ENCODE assay signal across 13 mouse cellular contexts in the genomic region with DNA sequence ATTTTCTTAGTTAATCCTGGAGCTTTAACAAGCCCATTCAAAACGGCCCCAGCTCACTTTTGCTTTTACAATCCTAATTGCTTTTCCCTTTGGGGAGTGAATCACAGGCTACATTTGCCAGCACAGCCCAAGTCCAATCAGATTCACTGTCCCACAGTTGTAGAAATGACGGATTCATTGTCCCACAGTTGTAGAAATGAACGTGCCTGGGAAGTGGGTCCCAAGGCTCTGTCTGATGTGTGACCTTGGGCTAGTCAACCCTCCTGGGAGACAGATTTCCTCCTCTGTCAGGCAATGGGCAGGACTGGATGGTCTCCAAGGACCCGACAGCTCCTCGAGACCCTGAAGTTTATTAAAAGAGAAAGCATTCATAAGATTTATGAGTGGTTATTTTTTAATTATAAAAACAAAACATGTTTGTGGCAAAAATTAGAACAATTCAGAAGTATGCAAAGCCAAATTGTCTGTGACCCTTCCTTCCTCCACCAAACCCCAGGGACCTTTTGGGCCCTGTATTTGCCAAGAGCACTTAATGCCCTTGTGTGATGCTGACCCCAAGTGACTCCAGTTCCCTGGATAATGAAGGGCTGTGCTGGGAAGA.
A peak's percentile ranks its signal among the peaks of the same experiment; 100 is the strongest.
DNase-seq lines count a peak whose midpoint lies in the region; ATAC-seq and TF ChIP-seq lines count a peak whose summit lies in the region.
"Had no signal": no experiment of that assay in that cellular context is flagged by ENCODE, and none has a peak within 500 bp of the region (broad histone marks: within the 10 kb centered on the region; RNA-seq: fewer than 3 reads in every experiment).

No protein-coding gene starts in this region.

- no peaks in the 10 kb centered on the region for H3K27me3 ChIP-seq in heart, embryonic 12.5 days (replicated peaks)
- H3K27me3 ChIP-seq in kidney, postnatal 0 days (ENCODE audit: insufficient read depth, low read length): no peaks in the 10 kb centered on the region
- H3K27me3 ChIP-seq: embryonic facial prominence, embryonic 12.5 days; liver, embryonic 15.5 days had no signal

- ATAC-seq in heart, embryonic 12.5 days (ENCODE audit: insufficient number of reproducible peaks, low FRiP score): no peak
- no peak for ATAC-seq in kidney, postnatal 0 days (replicated peaks; ENCODE audit: low FRiP score, low read depth)
- ATAC-seq: intestine, postnatal 0 days had no signal

- 63% methylated on average over 5 of the region's 5 CpGs for WGBS in heart, embryonic 12.5 days
- 43% methylated on average over 5 of the region's 5 CpGs for WGBS in kidney, postnatal 0 days

- peaks cover 26% of the 10 kb centered on the region for H3K4me1 ChIP-seq in heart, embryonic 12.5 days (replicated peaks)
- peaks cover 5% of the 10 kb centered on the region; the same call in 1 of the 2 replicates for H3K4me1 ChIP-seq in kidney, postnatal 0 days (replicated peaks; ENCODE audit: insufficient read depth, low read length)
- H3K4me1 ChIP-seq: liver, embryonic 15.5 days had no signal

- H3K4me3 ChIP-seq in heart, embryonic 12.5 days: no peak overlapping the region
- no peak overlapping the region for H3K4me3 ChIP-seq in kidney, postnatal 0 days (replicated peaks; ENCODE audit: low read depth, low read length)
- H3K4me3 ChIP-seq: embryonic facial prominence, embryonic 12.5 days; liver, embryonic 15.5 days; megakaryocyte, embryonic 14.5 days had no signal

- DNase-seq in heart, adult 11 months: peak; percentile 98
- peak; percentile 74 for DNase-seq in NIH3T3 (ENCODE audit: low read depth)
- DNase-seq in heart, adult 8-10 months (ENCODE audit: low spot score): peak; percentile 74
- DNase-seq in kidney, postnatal 0 days (ENCODE audit: low spot score): peak; percentile 55
- no peak for DNase-seq in left cerebral cortex, postnatal 36 days (ENCODE audit: low spot score in 2 of 2)
- DNase-seq in cerebellum, postnatal 14 days: no peak
- DNase-seq in spleen, adult 18-20 months: no peak
- DNase-seq: cerebellum, adult 11 months had no signal

- no peaks in the 10 kb centered on the region for H3K36me3 ChIP-seq in heart, embryonic 12.5 days
- no peaks in the 10 kb centered on the region for H3K36me3 ChIP-seq in kidney, postnatal 0 days (ENCODE audit: insufficient read depth, low read length)
- H3K36me3 ChIP-seq: embryonic facial prominence, embryonic 12.5 days; liver, embryonic 15.5 days had no signal

- H3K9me3 ChIP-seq in heart, embryonic 12.5 days (replicated peaks): no peaks in the 10 kb centered on the region
- H3K9me3 ChIP-seq in kidney, postnatal 0 days (replicated peaks; ENCODE audit: low read length): no peaks in the 10 kb centered on the region
- H3K9me3 ChIP-seq: embryonic facial prominence, embryonic 12.5 days; liver, embryonic 15.5 days had no signal

- no peak for TF ChIP-seq CTCF in kidney, postnatal 0 days (IDR thresholded peaks at IDR 0.05; ENCODE audit: low read depth)

- intact Hi-C loops in left cerebral cortex, postnatal 36 days (cut with DNase I): no loop called here

- no peak overlapping the region for H3K4me2 ChIP-seq in heart, embryonic 12.5 days
- H3K4me2 ChIP-seq in kidney, postnatal 0 days (ENCODE audit: low read length): no peak overlapping the region
- H3K4me2 ChIP-seq: embryonic facial prominence, embryonic 12.5 days; liver, embryonic 15.5 days had no signal

- no peak overlapping the region for H3K9ac ChIP-seq in heart, embryonic 12.5 days
- H3K9ac ChIP-seq in kidney, postnatal 0 days (ENCODE audit: low read depth, low read length): no peak overlapping the region
- H3K9ac ChIP-seq: embryonic facial prominence, embryonic 12.5 days; liver, embryonic 15.5 days had no signal

- no peak overlapping the region for H3K27ac ChIP-seq in heart, embryonic 12.5 days (ENCODE audit: poor library complexity, severe bottlenecking)
- no peak overlapping the region for H3K27ac ChIP-seq in kidney, postnatal 0 days
- H3K27ac ChIP-seq: embryonic facial prominence, embryonic 12.5 days; liver, embryonic 15.5 days had no signal

Comparison
In these comparisons a context has a peak if more than half of its experiments do, and no peak if none do; other contexts are left out.
1. DNase-seq: peak in heart, adult 11 months (single experiment), NIH3T3 (single experiment), heart, adult 8-10 months (single experiment) and kidney, postnatal 0 days (single experiment); none in left cerebral cortex, postnatal 36 days (0 of 2), cerebellum, postnatal 14 days (0 of 2) and spleen, adult 18-20 months (0 of 2).